Mouse (Mus musculus): Measurements from ENCODE around the gene Rtl6. TPM values are rescaled to one million over a fixed set of nuclear protein-coding genes. Genes with fewer than 3 reads are reported as not detected.

Gene Rtl6
- polyA plus RNA-seq, 1 experiment: 6.6 TPM

DNA sequence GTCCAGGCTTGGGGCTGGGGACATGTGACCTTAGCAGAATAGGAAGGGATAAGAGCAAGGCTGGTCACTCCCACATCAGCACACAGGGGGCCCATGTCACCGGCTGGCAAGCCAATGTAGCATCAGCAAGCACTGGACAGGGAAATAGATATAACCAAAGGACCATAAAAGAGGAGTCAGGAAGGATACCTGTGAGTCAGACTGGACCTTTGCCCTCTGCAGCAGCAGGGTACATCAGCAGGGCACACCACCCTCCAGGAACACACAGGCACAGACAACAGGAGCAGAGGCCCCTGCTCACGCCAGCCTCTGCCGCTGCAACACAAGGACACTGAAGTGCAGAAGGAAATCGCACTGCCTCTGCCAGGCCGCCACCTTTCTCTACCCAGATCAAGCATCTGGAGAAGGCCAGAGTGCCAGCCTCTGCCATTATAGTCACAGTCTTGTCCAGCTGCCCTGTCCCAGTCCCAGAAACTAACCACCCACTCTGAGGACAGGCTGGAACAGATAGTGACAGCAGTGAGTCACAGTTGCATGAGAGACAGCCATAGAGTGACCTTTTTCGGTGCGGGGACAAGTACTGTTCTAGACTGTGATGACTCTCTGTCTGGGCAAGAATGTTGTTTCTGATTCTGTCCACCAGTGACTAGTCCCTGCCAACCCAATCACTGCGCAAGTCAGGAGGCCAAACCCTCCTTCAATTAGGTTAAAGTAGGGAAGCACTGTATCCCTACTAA lies 34.5 kb downstream of the Rtl6 start:
- TF ChIP-seq POLR2A (IDR thresholded peaks at IDR 0.05; ENCODE audit: borderline replicate concordance, extremely low read depth, low read depth, low read length): no peak
- no peak for TF ChIP-seq CTCF (IDR thresholded peaks at IDR 0.05; ENCODE audit: insufficient read depth, low read length)
- WGBS: 85% methylated on average over 8 of the region's 8 CpGs
- Histone ChIP-seq H3K4me1 (ENCODE audit: control insufficient read depth, insufficient read depth, low read length) (no peaks in the 10 kb centered on the region), H3K4me3 (replicated peaks; ENCODE audit: extremely low read depth, low read depth, low read length) (no peak overlapping the region)
- DNase-seq: no peak

DNA sequence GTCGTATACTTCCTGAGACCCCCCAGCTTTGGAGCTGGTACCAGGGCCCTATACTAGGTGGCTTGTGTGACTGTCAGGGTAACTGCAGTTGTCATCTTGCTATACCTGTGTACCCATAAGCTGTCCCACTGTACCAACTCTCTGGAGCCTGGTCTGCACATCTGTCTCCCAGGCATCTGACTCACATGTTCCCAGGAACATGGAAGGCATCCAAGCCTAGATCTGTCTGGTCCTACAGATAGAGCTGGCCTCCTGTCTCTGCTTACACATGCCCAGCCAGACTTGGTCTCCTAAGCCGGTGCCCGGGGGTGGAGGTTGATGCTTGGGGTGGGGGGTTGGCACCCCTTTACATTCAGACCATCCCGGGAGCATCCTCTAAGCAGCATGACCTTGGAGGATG lies 36.1 kb downstream of the Rtl6 start:
- no peak for DNase-seq
- no peak overlapping the region for H3K4me3 ChIP-seq (replicated peaks; ENCODE audit: extremely low read depth, low read depth, low read length)
- no peak for TF ChIP-seq CTCF (IDR thresholded peaks at IDR 0.05; ENCODE audit: insufficient read depth, low read length)
- no peak for TF ChIP-seq POLR2A (IDR thresholded peaks at IDR 0.05; ENCODE audit: borderline replicate concordance, extremely low read depth, low read depth, low read length)
- 79% methylated on average over 4 of the region's 4 CpGs for WGBS
- H3K4me1 ChIP-seq (ENCODE audit: control insufficient read depth, insufficient read depth, low read length): no peaks in the 10 kb centered on the region

DNA sequence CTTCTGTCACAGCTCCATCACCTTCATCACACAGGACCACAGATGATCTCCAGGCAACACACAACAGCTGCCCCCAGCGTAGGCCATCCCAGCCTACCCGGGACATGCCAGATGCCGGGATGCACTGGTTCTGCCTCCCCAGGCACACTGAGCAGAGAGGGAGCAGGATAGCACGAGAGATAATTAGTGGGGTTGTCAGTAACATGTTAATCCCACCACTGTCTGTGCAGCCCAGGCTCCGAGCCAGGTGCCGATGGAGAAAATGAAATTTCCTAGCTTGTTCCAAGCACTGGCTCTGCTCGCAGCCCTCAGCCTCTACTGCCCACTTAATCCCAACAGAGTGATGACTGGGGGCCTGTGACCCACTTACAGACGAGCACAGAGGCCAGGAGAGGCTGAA lies 39.1 kb downstream of the Rtl6 start:
- H3K4me1 ChIP-seq (ENCODE audit: control insufficient read depth, insufficient read depth, low read length): no peaks in the 10 kb centered on the region
- no peak overlapping the region for H3K4me3 ChIP-seq (replicated peaks; ENCODE audit: extremely low read depth, low read depth, low read length)
- no peak for TF ChIP-seq POLR2A (IDR thresholded peaks at IDR 0.05; ENCODE audit: borderline replicate concordance, extremely low read depth, low read depth, low read length)
- TF ChIP-seq CTCF (IDR thresholded peaks at IDR 0.05; ENCODE audit: insufficient read depth, low read length): no peak
- DNase-seq: no peak
- 67% methylated on average over 8 of the region's 8 CpGs for WGBS

DNA sequence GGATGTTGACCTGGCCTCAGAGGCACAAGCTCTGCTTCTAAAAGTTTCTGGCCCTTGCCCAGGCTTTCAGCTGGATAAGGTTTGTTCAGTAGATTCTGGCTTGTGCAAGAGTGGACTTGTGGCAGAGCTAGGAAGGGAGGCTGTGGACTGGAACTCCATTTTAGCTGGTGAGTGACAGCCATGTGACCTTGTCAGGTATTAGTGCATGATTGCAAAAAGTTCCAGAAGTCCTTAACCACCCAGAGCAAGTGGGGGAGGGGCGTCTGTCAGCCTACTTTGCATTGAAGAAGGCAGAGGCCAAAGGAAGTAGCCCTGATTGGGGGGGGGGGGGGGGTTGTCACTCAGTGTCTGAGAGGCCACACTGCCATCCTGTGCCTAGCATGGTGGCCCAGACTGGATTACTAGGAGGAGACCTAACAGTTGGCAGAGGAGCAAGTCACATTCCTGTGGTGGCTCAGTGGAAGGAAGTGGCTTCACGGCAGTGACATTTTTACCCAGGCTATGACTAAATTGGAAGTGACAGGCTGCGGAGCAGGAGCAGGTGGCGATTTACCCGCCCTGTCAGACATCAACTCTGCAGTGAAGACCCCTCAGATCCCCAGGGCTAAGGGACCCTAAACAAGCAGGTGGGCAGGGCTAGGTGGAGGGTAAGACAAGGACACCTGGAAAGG lies 44.9 kb downstream of the Rtl6 start:
- Histone ChIP-seq H3K4me3 (replicated peaks; ENCODE audit: extremely low read depth, low read depth, low read length) (no peak overlapping the region), H3K4me1 (ENCODE audit: control insufficient read depth, insufficient read depth, low read length) (no peaks in the 10 kb centered on the region)
- DNase-seq: peak; percentile 6
- 29% methylated on average over 5 of the region's 5 CpGs for WGBS
- no peak for TF ChIP-seq POLR2A (IDR thresholded peaks at IDR 0.05; ENCODE audit: borderline replicate concordance, extremely low read depth, low read depth, low read length)
- TF ChIP-seq CTCF (IDR thresholded peaks at IDR 0.05; ENCODE audit: insufficient read depth, low read length): no peak

DNA sequence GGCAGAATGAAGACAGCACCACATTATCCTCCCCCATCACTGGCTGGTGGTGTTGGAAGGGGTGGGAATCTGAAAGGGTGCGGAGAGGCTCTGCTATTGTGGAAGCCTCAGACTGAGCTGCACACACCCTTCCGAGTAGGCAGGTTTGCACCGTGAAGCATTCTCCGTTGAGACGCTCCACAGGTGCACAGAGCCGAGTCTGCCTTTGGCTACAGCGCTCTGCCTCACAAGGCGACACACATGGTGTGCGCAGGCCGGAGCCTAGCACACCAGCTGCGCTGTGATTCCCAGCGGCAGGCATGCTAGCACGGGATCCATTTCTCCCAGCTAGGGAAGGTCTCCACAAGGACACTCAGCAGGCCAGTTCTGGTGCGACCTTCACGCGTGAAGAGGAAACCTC lies 47.6 kb downstream of the Rtl6 start:
- Histone ChIP-seq H3K4me1 (ENCODE audit: control insufficient read depth, insufficient read depth, low read length) (no peaks in the 10 kb centered on the region), H3K4me3 (replicated peaks; ENCODE audit: extremely low read depth, low read depth, low read length) (no peak overlapping the region)
- no peak for DNase-seq
- TF ChIP-seq CTCF (IDR thresholded peaks at IDR 0.05; ENCODE audit: insufficient read depth, low read length) (no peak), POLR2A (IDR thresholded peaks at IDR 0.05; ENCODE audit: borderline replicate concordance, extremely low read depth, low read depth, low read length) (no peak)
- 73% methylated on average over 16 of the region's 16 CpGs for WGBS

DNA sequence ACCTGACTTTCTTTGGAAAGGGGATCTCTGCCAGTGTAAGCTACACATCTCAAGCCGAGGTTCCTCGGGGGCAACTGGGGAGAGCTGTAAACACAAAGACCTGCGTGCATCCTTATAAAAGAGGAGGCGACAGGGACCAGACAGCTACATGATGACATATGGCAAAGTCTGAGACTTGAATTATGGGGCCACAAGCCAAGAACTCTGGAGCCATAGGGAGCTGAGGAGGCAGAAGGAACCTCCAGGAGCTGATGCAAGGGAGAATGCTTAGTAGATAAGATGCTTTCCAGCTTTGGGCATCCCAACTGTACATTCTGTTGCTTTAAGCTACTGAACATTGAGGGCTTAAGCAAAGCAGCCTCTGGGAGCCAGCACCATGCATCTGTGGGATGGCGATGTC lies 48.5 kb downstream of the Rtl6 start:
- H3K4me3 ChIP-seq (replicated peaks; ENCODE audit: extremely low read depth, low read depth, low read length): no peak overlapping the region
- no peaks in the 10 kb centered on the region for H3K4me1 ChIP-seq (ENCODE audit: control insufficient read depth, insufficient read depth, low read length)
- 66% methylated on average over 5 of the region's 5 CpGs for WGBS
- DNase-seq: no peak
- no peak for TF ChIP-seq POLR2A (IDR thresholded peaks at IDR 0.05; ENCODE audit: borderline replicate concordance, extremely low read depth, low read depth, low read length)
- no peak for TF ChIP-seq CTCF (IDR thresholded peaks at IDR 0.05; ENCODE audit: insufficient read depth, low read length)

DNA sequence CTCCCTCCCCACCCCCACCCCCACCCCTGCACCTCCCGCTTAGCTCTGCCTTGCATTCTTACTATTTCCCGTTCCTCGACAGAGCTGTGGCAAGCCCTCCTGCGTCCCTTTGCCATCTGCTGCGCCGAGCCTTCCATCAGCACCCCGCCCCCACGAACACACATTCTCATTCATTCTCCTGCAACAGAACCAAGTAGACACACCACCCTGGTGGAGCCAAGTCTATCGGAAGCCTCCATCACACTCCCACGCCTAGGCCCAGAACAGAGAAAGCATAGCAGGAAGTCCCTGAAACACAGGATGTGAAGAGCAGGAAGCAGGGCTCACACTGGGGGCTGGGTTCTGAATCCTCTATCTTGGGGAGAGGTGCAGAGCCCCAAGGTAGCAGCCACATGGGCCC lies 51.6 kb downstream of the Rtl6 start:
- 63% methylated on average over 10 of the region's 10 CpGs for WGBS

DNA sequence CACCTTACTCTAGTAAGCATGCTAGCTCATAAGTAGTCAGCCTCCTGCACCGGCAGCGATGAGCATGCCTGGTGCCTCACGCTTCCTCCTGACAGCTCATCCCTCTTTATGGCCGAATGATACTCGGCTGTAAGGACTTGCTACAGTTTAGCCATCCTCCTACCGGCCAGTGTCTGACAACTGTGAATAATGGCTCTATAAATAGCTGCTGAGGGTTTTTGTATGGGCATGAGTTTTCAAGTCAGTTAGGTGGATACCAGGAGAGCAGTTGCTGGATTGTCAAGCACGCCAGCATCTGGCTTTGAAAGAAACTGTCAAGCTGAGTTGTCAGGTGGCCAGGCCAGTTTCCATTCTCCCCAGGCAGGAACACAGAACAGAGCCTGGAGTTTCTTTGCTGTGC lies 52.7 kb downstream of the Rtl6 start:
- DNase-seq: no peak
- no peak for TF ChIP-seq POLR2A (IDR thresholded peaks at IDR 0.05; ENCODE audit: borderline replicate concordance, extremely low read depth, low read depth, low read length)
- no peak for TF ChIP-seq CTCF (IDR thresholded peaks at IDR 0.05; ENCODE audit: insufficient read depth, low read length)
- Histone ChIP-seq H3K4me1 (ENCODE audit: control insufficient read depth, insufficient read depth, low read length) (no peaks in the 10 kb centered on the region), H3K4me3 (replicated peaks; ENCODE audit: extremely low read depth, low read depth, low read length) (no peak overlapping the region)
- WGBS: 27% methylated on average over 7 of the region's 7 CpGs

More for the DNA sequence above, 51.6 kb downstream of the Rtl6 start:
- DNase-seq: no peak
- Histone ChIP-seq H3K4me1 (ENCODE audit: control insufficient read depth, insufficient read depth, low read length) (no peaks in the 10 kb centered on the region), H3K4me3 (replicated peaks; ENCODE audit: extremely low read depth, low read depth, low read length) (no peak overlapping the region)
- no peak for TF ChIP-seq POLR2A (IDR thresholded peaks at IDR 0.05; ENCODE audit: borderline replicate concordance, extremely low read depth, low read depth, low read length)
- no peak for TF ChIP-seq CTCF (IDR thresholded peaks at IDR 0.05; ENCODE audit: insufficient read depth, low read length)

Other genes starting within 250 kb of the Rtl6 start
- gene Parvg, start 233.8 kb downstream of the Rtl6 start, polyA plus RNA-seq (2012; rRNA removed): 8.6 and 10.7 TPM in 2 replicates
- 6.2 and 9.4 TPM in 2 replicates for gene Shisal1, start 110.7 kb downstream of the Rtl6 start, polyA plus RNA-seq (2012; rRNA removed)
- 12.9 and 14.1 TPM in 2 replicates for gene Prr5, start 111.8 kb upstream of the Rtl6 start, polyA plus RNA-seq (2012; rRNA removed)
- 20.3 and 22.1 TPM in 2 replicates for gene Arhgap8, start 162.2 kb upstream of the Rtl6 start, polyA plus RNA-seq (2012; rRNA removed)

Data from lung, adult 2 months (tissue).